Mouse (Mus musculus) embryonic fibroblast, embryonic 13.5 days (primary cell): ENCODE measurements at regions not wholly inside any gene's neighbourhood (a gene's known extent, or its start where the extent isn't known, plus 50 kb on each side); places are given as distances from the start of the nearest gene placed in this dataset.

Source experiments
- CTCF ChIP-seq: IDR thresholded peaks from 2 replicates; pipeline ENCODE4 v1.5.1; 2011; ENCODE audit warnings: mild to moderate bottlenecking, control low read depth, low read length, moderate library complexity, borderline replicate concordance; ENCODE audit not compliant: insufficient read depth
- POLR2A ChIP-seq: IDR thresholded peaks from 2 replicates; pipeline ENCODE4 v1.6.1; 2011; ENCODE audit warnings: low read depth, mild to moderate bottlenecking, control low read depth, low read length, moderate library complexity

- TF ChIP-seq CTCF (no peak), POLR2A (no peak)
These were observed 105.3 kb upstream of the Hmga2 start for GRCm38 (mm10) chr10:120581547-120581946.
